Mouse (Mus musculus): ENCODE results near the gene Col19a1. TPM values are rescaled to one million over a fixed set of nuclear protein-coding genes. Genes with fewer than 3 reads are reported as not detected.

Gene Col19a1
- polyA plus RNA-seq, 1 experiment from 2014 or later, result 2.7 TPM

- no peak overlapping the region for H3K9ac ChIP-seq (ENCODE audit: low read depth, low read length)
- H3K9me3 ChIP-seq (ENCODE audit: control insufficient read depth, low read length), result no peaks in the 10 kb centered on the region
- no peak for ATAC-seq
- H3K4me1 ChIP-seq (ENCODE audit: control insufficient read depth, insufficient read depth, low read depth, low read length), result no peaks in the 10 kb centered on the region
- no peak overlapping the region for H3K4me3 ChIP-seq (ENCODE audit: low read length)
- no peak overlapping the region for H3K4me2 ChIP-seq (ENCODE audit: low read length)
- no peaks in the 10 kb centered on the region for H3K36me3 ChIP-seq (ENCODE audit: control insufficient read depth, insufficient read depth, low read length)
- no peaks in the 10 kb centered on the region for H3K27me3 ChIP-seq (replicated peaks; ENCODE audit: control insufficient read depth, insufficient read depth, low read length)
- 74% methylated on average over 4 of the region's 4 CpGs for WGBS
- no peak overlapping the region for H3K27ac ChIP-seq (ENCODE audit: low read depth, low read length)
Measured at GRCm38 (mm10) chr1:24495400-24495799, 91.9 kb downstream of the Col19a1 start.

DNA sequence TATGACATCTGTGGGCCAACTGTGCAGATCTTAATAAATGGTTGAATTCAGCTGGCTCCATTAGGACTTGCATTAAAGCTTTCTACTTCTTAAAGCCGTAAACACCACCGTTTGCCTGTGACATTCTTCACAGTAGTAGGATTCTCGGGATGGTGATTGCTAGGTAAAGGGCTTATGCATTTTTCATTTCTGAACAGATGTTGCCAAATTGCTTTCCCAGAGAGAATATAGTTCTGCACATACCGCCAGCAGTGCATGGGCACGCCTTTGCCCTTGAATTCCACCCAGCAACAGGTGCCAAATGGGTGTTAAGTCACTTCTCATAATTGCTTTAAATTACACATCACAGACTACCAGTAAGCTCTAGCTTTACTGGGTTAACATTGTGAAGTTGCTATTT lies 103.1 kb downstream of the Col19a1 start:
- H3K4me2 ChIP-seq (ENCODE audit: low read length), result no peak overlapping the region
- no peak overlapping the region for H3K27ac ChIP-seq (ENCODE audit: low read depth, low read length)
- H3K9me3 ChIP-seq (ENCODE audit: control insufficient read depth, low read length), result no peaks in the 10 kb centered on the region
- no peaks in the 10 kb centered on the region for H3K36me3 ChIP-seq (ENCODE audit: control insufficient read depth, insufficient read depth, low read length)
- no peaks in the 10 kb centered on the region for H3K27me3 ChIP-seq (replicated peaks; ENCODE audit: control insufficient read depth, insufficient read depth, low read length)
- WGBS, result 67% methylated on average over 5 of the region's 5 CpGs
- no peak overlapping the region for H3K9ac ChIP-seq (ENCODE audit: low read depth, low read length)
- no peaks in the 10 kb centered on the region for H3K4me1 ChIP-seq (ENCODE audit: control insufficient read depth, insufficient read depth, low read depth, low read length)
- ATAC-seq, result no peak
- H3K4me3 ChIP-seq (ENCODE audit: low read length), result no peak overlapping the region

- no peaks in the 10 kb centered on the region for H3K27me3 ChIP-seq (replicated peaks; ENCODE audit: control insufficient read depth, insufficient read depth, low read length)
Measured at GRCm38 (mm10) chr1:24471096-24471710, 116.1 kb downstream of the Col19a1 start.

GRCm38 (mm10) chr1:24470633-24471032 lies 116.6 kb downstream of the Col19a1 start:
- Histone ChIP-seq H3K27ac (ENCODE audit: low read depth, low read length) (no peak overlapping the region), H3K4me1 (ENCODE audit: control insufficient read depth, insufficient read depth, low read depth, low read length) (no peaks in the 10 kb centered on the region), H3K27me3 (replicated peaks; ENCODE audit: control insufficient read depth, insufficient read depth, low read length) (no peaks in the 10 kb centered on the region), H3K9ac (ENCODE audit: low read depth, low read length) (no peak overlapping the region), H3K4me2 (ENCODE audit: low read length) (no peak overlapping the region), H3K4me3 (ENCODE audit: low read length) (no peak overlapping the region), H3K36me3 (ENCODE audit: control insufficient read depth, insufficient read depth, low read length) (no peaks in the 10 kb centered on the region), H3K9me3 (ENCODE audit: control insufficient read depth, low read length) (no peaks in the 10 kb centered on the region)
- no peak for ATAC-seq
- WGBS, result 77% methylated on average over 5 of the region's 5 CpGs

More at GRCm38 (mm10) chr1:24471096-24471710, 116.1 kb downstream of the Col19a1 start:
- H3K4me1 ChIP-seq (ENCODE audit: control insufficient read depth, insufficient read depth, low read depth, low read length), result no peaks in the 10 kb centered on the region
- 76% methylated on average over 7 of the region's 7 CpGs for WGBS
- no peak overlapping the region for H3K4me3 ChIP-seq (ENCODE audit: low read length)
- no peaks in the 10 kb centered on the region for H3K9me3 ChIP-seq (ENCODE audit: control insufficient read depth, low read length)
- H3K9ac ChIP-seq (ENCODE audit: low read depth, low read length), result no peak overlapping the region
- no peak overlapping the region for H3K4me2 ChIP-seq (ENCODE audit: low read length)
- H3K36me3 ChIP-seq (ENCODE audit: control insufficient read depth, insufficient read depth, low read length), result no peaks in the 10 kb centered on the region
- no peak overlapping the region for H3K27ac ChIP-seq (ENCODE audit: low read depth, low read length)
- ATAC-seq, result no peak

GRCm38 (mm10) chr1:24461305-24461887 lies 125.9 kb downstream of the Col19a1 start:
- 77% methylated on average over 3 of the region's 3 CpGs for WGBS
- Histone ChIP-seq H3K9ac (ENCODE audit: low read depth, low read length) (no peak overlapping the region), H3K27ac (ENCODE audit: low read depth, low read length) (no peak overlapping the region)

DNA sequence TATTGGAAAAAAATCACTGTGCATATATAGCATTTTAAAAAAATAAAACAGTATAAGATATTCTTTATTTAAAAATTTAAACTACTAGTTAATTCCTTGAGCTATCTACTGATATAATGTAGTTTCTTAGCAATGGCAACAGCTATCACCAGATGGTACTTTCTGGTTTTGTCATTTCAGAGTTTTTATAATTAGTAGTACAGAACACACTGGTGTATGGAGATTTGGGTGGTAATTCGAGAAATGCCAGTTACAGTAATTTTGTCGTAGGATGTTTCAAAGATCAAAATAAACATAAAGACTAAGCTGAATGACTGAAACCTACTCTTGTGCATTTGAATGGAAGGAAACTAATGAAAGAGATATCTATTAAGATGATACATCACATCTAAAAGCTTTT lies 129.3 kb downstream of the Col19a1 start:
- 91% methylated on average over 2 of the region's 2 CpGs for WGBS
- no peaks in the 10 kb centered on the region for H3K4me1 ChIP-seq (ENCODE audit: control insufficient read depth, insufficient read depth, low read depth, low read length)

More at GRCm38 (mm10) chr1:24461305-24461887, 125.9 kb downstream of the Col19a1 start:
- no peaks in the 10 kb centered on the region for H3K9me3 ChIP-seq (ENCODE audit: control insufficient read depth, low read length)
- ATAC-seq, result no peak
- H3K4me1 ChIP-seq (ENCODE audit: control insufficient read depth, insufficient read depth, low read depth, low read length), result no peaks in the 10 kb centered on the region
- H3K36me3 ChIP-seq (ENCODE audit: control insufficient read depth, insufficient read depth, low read length), result no peaks in the 10 kb centered on the region
- no peak overlapping the region for H3K4me2 ChIP-seq (ENCODE audit: low read length)
- H3K27me3 ChIP-seq (replicated peaks; ENCODE audit: control insufficient read depth, insufficient read depth, low read length), result no peaks in the 10 kb centered on the region
- no peak overlapping the region for H3K4me3 ChIP-seq (ENCODE audit: low read length)

DNA sequence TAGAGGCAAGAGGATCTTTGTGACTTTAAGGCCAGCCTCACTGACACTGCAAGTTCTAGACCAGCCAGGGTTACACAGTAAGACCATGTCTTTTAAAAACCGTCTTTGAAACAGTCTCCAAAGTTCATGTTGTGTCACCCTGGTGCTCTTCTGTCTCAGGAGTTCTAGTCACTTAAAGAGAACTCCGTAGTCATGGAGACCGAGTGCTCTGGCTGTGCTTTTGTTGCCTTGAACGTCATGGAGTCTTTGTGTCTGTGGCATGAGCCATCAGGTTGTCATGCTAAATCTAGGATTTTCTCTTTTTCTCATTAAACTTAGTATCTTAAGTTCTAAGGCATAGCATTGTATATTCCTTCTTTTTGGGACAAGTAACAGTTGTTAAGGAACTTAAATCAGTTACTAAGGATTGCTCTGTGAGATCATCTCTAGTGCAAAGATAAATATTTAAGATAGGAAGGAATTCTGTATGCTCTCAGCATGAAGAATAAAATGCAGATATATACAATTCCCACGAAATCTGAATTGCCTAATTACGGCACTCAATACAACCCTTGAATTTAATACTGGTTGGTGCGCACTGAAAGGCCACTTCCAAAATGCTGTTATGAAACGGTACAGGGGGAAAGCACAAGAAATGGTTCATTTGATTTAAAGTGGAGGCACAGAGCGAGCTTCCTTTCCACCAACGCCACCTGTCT lies 134.6 kb downstream of the Col19a1 start:
- no peak overlapping the region for H3K27ac ChIP-seq (ENCODE audit: low read depth, low read length)
- H3K27me3 ChIP-seq (replicated peaks; ENCODE audit: control insufficient read depth, insufficient read depth, low read length), result no peaks in the 10 kb centered on the region
- no peak for ATAC-seq
- no peak overlapping the region for H3K4me3 ChIP-seq (ENCODE audit: low read length)
- no peak overlapping the region for H3K4me2 ChIP-seq (ENCODE audit: low read length)
- H3K4me1 ChIP-seq (ENCODE audit: control insufficient read depth, insufficient read depth, low read depth, low read length), result no peaks in the 10 kb centered on the region
- 38% methylated on average over 10 of the region's 10 CpGs for WGBS
- H3K36me3 ChIP-seq (ENCODE audit: control insufficient read depth, insufficient read depth, low read length), result no peaks in the 10 kb centered on the region
- no peak overlapping the region for H3K9ac ChIP-seq (ENCODE audit: low read depth, low read length)
- H3K9me3 ChIP-seq (ENCODE audit: control insufficient read depth, low read length), result no peaks in the 10 kb centered on the region

More for the DNA sequence above, 129.3 kb downstream of the Col19a1 start:
- Histone ChIP-seq H3K9me3 (ENCODE audit: control insufficient read depth, low read length) (no peaks in the 10 kb centered on the region), H3K36me3 (ENCODE audit: control insufficient read depth, insufficient read depth, low read length) (no peaks in the 10 kb centered on the region), H3K4me3 (ENCODE audit: low read length) (no peak overlapping the region), H3K27me3 (replicated peaks; ENCODE audit: control insufficient read depth, insufficient read depth, low read length) (no peaks in the 10 kb centered on the region), H3K27ac (ENCODE audit: low read depth, low read length) (no peak overlapping the region), H3K4me2 (ENCODE audit: low read length) (no peak overlapping the region), H3K9ac (ENCODE audit: low read depth, low read length) (no peak overlapping the region)
- no peak for ATAC-seq

- Histone ChIP-seq H3K4me3 (ENCODE audit: low read length) (no peak overlapping the region), H3K4me1 (ENCODE audit: control insufficient read depth, insufficient read depth, low read depth, low read length) (no peaks in the 10 kb centered on the region), H3K4me2 (ENCODE audit: low read length) (no peak overlapping the region), H3K36me3 (ENCODE audit: control insufficient read depth, insufficient read depth, low read length) (no peaks in the 10 kb centered on the region), H3K27ac (ENCODE audit: low read depth, low read length) (no peak overlapping the region), H3K9me3 (ENCODE audit: control insufficient read depth, low read length) (no peaks in the 10 kb centered on the region), H3K9ac (ENCODE audit: low read depth, low read length) (no peak overlapping the region), H3K27me3 (replicated peaks; ENCODE audit: control insufficient read depth, insufficient read depth, low read length) (no peaks in the 10 kb centered on the region)
- 68% methylated on average over 7 of the region's 7 CpGs for WGBS
- no peak for ATAC-seq
Measured at GRCm38 (mm10) chr1:24452159-24452558, 135.1 kb downstream of the Col19a1 start.

DNA sequence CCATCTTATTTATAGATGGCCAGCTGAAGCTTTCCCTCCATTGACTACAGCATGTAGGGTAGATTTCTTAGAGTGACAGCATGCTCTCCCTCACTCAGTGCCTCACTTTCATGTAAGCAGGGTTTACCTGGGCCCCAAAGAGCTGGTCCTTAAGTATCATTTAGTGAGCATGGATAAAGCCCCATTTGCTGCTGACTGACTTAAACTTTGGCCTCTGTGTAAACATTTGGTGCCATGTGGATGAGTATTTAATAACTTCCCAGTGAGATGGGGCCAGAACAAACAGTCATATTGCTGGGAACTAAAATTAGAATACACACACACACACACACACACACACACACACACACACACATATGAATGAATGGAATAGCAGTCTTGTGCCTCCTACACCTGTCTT lies 149.8 kb downstream of the Col19a1 start:
- ATAC-seq, result no peak
- Histone ChIP-seq H3K36me3 (ENCODE audit: control insufficient read depth, insufficient read depth, low read length) (no peaks in the 10 kb centered on the region), H3K4me2 (ENCODE audit: low read length) (no peak overlapping the region), H3K4me1 (ENCODE audit: control insufficient read depth, insufficient read depth, low read depth, low read length) (no peaks in the 10 kb centered on the region), H3K4me3 (ENCODE audit: low read length) (no peak overlapping the region), H3K9ac (ENCODE audit: low read depth, low read length) (no peak overlapping the region), H3K9me3 (ENCODE audit: control insufficient read depth, low read length) (no peaks in the 10 kb centered on the region), H3K27me3 (replicated peaks; ENCODE audit: control insufficient read depth, insufficient read depth, low read length) (no peaks in the 10 kb centered on the region), H3K27ac (ENCODE audit: low read depth, low read length) (no peak overlapping the region)
